Mouse (Mus musculus): ENCODE results near the gene Pmel.

Gene Pmel

DNA sequence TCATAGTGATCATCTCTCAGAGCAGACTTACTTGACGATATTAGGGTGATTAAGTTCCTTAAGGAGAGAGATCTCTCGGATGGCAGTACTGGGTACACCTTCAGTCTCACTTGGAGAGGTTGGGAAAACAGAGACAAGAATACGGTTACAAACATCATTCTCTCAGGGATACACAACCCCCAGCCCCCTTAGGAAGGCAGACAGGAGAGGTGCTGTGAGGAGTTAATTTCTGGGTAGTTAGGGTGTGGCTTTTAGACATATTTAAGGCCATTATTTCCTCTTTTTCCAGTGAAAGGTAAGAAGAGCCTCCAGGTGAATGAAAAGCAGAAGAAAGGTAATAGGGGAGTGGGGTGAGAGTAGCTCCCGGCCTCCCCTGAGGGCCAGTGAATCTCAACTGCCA lies at the start of gene Pmel:
Gene Pmel, plus strand, starts transcription at position 301 of the 400 bp plus-strand sequence.
- DNase-seq (ENCODE audit: low spot score in 2 of 2), result no peak

DNA sequence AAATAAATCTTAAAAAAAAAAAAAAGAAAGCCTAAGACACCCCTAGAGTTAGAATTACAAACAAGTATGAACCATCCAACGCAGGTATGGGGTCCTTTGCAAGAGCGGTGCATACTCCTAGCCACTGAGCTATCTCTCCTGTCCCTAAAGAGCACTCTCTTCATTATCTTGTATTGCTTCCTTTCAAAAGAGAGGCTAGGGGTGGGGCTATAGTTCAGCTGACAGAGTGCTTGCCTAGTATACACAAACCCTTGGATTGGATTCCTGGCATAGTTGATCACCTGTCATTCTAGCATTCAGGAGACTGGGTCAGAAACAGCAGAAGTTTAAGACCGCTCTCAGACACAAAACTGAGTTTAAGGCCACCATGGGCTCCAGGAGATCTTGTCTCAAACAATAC lies 48.7 kb upstream of the Pmel start:
- DNase-seq (ENCODE audit: low spot score in 2 of 2), result no peak

GRCm38 (mm10) chr10:128656731-128657130 lies 47.3 kb upstream of the Pmel start:
- DNase-seq (ENCODE audit: low spot score in 2 of 2), result no peak

- no peak for DNase-seq (ENCODE audit: low spot score in 2 of 2)
These were observed 46.2 kb upstream of the Pmel start for GRCm38 (mm10) chr10:128657844-128658243.

GRCm38 (mm10) chr10:128659490-128659889 lies 44.5 kb upstream of the Pmel start:
- no peak for DNase-seq (ENCODE audit: low spot score in 2 of 2)

- no peak for DNase-seq (ENCODE audit: low spot score in 2 of 2)
These were observed 41.5 kb upstream of the Pmel start for GRCm38 (mm10) chr10:128662465-128662864.

DNA sequence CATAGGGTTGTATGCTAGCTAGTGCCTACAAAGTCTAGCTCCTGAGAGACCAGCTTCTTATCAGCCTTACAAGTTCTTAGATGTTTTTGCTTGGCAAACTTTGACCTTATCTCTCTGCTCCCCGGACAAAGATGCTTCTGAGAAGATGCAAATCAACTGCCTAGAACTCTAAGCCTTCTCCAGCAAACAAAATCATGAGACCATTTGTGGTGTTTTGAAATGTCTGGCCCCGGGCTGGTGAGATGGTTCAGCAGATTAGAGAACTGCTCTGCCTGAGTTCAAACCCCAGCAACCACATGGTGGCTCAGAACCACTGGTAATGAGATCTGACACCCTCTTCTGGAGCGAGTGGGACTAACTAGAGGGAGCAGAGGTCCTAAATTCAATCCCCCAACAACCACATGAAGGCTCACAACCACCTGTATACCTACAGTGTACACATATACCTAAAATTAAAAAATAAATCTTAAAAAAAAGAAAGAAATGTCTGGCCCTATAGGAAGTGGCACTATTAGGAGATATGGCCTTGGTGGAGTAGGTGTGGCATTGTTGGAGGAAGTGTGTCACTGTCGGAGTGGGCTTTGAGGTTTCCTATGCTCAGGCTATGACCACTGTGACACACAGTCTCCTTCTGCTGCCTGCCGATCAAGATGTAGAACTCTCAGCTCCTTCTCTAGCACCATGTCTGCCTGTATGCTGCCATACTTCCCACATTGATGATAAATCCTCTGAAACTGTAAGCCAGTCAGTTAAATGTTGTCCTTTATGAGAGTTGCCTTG lies 40.4 kb upstream of the Pmel start:
- DNase-seq (ENCODE audit: low spot score in 2 of 2), result no peak

DNA sequence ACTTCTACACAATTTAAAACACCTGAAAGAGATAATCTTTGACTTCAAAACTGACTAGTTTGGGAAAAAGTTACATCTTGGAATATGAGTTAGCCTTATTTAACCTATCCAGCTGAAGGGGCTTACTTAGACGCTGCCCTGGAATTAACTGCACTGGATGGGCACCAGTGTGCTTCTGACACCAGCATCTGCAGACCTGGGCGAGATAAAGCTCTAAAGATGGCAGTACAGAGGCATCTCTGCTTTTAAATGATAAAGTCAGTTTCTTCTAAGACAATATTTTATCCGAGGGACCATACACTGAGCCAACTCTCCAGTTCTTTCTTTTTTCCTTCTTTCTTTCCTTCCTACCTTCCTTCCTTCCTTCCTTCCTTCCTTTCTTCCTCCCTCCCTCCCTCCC lies 39.2 kb upstream of the Pmel start:
- DNase-seq (ENCODE audit: low spot score in 2 of 2), result no peak

- DNase-seq (ENCODE audit: low spot score in 2 of 2), result no peak
These were observed 38.7 kb upstream of the Pmel start for GRCm38 (mm10) chr10:128665307-128665706.

- DNase-seq (ENCODE audit: low spot score in 2 of 2), result no peak
These were observed 38.2 kb upstream of the Pmel start for GRCm38 (mm10) chr10:128665806-128666205.

- DNase-seq (ENCODE audit: low spot score in 2 of 2), result peak; percentile 34 to 52
These were observed 35.0 kb upstream of the Pmel start for GRCm38 (mm10) chr10:128668790-128669672.

GRCm38 (mm10) chr10:128671148-128671547 lies 32.8 kb upstream of the Pmel start:
- no peak for DNase-seq (ENCODE audit: low spot score in 2 of 2)

GRCm38 (mm10) chr10:128673763-128674468 lies 30.1 kb upstream of the Pmel start, which contains the start of gene Suox:
Gene Suox, minus strand, starts transcription at chr10:128674073.
- peak; percentile 64 to 69 for DNase-seq (ENCODE audit: low spot score in 2 of 2)

- DNase-seq (ENCODE audit: low spot score in 2 of 2), result no peak
These were observed 29.5 kb upstream of the Pmel start for GRCm38 (mm10) chr10:128674469-128675008.

DNA sequence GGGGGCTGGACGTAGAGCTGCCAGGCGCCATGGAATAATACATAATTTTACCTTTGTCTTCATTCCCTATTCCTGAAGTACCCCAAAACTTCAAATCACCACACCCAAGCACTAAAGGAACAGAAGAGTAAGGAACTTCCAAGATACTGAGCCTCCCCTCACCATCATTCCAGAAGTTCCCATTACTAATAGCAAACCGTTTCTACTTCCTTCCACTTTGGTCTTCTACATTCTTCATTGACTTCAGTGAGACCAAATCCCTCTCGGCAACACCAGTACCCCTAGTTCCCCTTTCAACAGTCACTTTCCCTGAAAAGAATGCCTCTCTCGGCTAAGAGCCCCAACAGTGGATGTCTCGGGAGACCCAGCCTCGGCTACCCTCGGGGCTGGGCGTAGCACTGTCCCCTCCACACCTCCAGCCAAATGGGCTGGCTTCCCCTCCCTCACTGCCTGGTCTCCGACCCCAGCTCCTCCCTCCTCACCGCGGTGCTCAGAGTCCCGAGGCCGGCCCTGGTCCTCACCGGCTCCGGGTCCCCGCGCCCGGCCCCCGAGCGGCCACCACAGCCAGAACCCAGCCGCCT lies 8.5 kb upstream of the Pmel start:
- DNase-seq (ENCODE audit: low spot score in 2 of 2), result no peak

DNA sequence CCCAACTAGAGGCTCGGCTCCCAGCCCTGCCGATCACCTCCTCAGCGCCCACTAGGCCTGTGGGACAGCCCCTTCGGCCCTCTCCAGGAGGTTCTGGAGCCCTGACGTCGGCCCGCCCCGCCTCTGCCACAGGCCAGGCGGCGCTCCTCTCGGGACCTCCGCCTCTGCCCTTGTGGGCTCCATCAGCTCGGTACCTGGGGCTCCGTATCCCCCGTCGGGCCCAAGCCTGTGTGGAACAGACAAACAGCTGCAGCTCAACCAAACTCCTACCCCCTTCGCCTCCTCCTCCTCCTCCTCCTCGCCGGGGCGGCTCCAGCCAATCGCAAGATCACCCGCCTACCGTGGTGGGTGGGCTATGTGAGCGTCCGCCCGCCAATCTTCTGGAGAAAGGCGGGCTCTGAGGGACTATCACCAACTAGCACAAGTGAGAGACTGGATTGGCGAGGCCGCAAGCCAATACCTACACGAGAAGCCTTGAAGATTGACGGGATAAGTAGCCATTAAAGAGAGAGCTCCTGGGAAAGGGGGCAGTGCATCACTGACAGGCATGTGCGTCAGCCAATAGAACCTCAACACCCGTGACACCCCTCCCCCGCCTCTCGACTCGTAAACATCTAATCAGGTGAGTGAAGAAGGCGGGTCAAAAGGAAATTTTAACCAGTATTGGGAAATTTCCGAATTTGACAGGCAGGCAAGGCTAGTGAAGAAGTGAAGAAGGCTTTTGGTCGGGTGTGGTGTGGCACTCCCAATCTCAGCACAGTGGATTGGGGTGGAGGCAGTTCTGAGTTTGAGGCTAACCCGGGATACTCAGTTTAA lies 7.8 kb upstream of the Pmel start, which contains the start of gene Rab5b:
Gene Rab5b, minus strand, starts transcription at position 273 of the 816 bp plus-strand sequence.
- DNase-seq (ENCODE audit: low spot score in 2 of 2), result peak; percentile 100

- no peak for DNase-seq (ENCODE audit: low spot score in 2 of 2)
These were observed 6.8 kb upstream of the Pmel start for GRCm38 (mm10) chr10:128697072-128697725.

GRCm38 (mm10) chr10:128699006-128699405 lies 5.0 kb upstream of the Pmel start:
- no peak for DNase-seq (ENCODE audit: low spot score in 2 of 2)

- no peak for DNase-seq (ENCODE audit: low spot score in 2 of 2)
These were observed 4.4 kb upstream of the Pmel start for GRCm38 (mm10) chr10:128699611-128700010.

DNA sequence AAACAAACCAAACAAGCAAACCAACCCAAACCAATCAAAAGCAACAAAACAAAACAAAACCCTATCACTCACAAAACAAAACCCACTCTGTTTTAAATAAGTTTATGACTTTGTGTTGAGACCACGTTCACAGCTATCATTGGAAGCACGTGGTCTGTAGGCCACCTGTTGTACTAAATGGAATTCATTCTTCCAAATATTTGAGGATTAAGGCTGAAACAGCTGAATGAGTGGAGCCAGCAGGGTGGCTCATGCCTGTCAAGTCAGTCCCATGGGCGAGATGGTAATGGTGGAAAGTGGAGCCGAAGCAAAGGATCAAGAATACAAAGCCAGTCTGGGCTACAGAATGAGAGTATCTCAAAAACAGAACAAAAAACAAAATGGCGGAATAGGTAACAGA lies 3.3 kb upstream of the Pmel start:
- DNase-seq (ENCODE audit: low spot score in 2 of 2), result no peak
